Mouse (Mus musculus) kidney, adult 2 months (tissue): Measurements from ENCODE around the gene Odf4.

Experiments used
- CTCF ChIP-seq: fragments of 200-500 bp; conservative IDR thresholded peaks from 2 replicates; pipeline ENCODE4 v1.5.1; 2011; ENCODE audit warnings: low read depth, mild to moderate bottlenecking, control low read depth, low read length, moderate library complexity, mixed read lengths; ENCODE audit not compliant: insufficient read depth, insufficient read length
- POLR2A ChIP-seq: fragments of 200-500 bp; IDR thresholded peaks from one replicate; pipeline ENCODE4 v1.6.1; 2011; ENCODE audit warnings: low read depth, low read length, control low read depth

DNA sequence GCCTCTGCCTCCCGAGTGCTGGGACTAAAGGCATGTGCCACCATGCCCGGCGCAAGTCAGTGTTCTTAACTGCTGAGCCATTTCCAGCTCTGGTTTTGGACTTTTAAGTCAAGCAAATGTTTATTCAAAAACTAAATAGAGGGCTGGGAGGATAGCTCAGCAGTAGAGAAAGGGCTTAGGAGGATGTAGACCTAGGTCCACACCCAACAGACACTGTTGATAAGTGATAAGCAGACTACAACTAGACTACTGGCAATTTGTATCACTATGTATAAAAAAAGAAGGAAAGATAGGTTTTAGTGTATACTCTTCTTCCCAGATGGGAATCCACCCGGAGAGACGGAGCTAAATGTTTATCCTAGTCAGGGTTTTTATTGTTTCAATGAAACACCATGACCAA, 30.6 kb downstream of the Odf4 start:
- TF ChIP-seq CTCF = no peak
- TF ChIP-seq POLR2A = no peak
